Mouse (Mus musculus) G1E (cell line): ENCODE results near the gene Tmem132c.

Source experiments
- CTCF ChIP-seq: IDR thresholded peaks from 2 replicates; pipeline ENCODE4 v1.5.1; 2012; ENCODE audit warnings: low read depth, low read length, inconsistent platforms, mixed read lengths
- GATA1 ChIP-seq: IDR thresholded peaks from 2 replicates; pipeline ENCODE4 v1.6.1; 2012; ENCODE audit warnings: borderline replicate concordance, low read length, inconsistent platforms, mixed read lengths
- TAL1 ChIP-seq: conservative IDR thresholded peaks from 2 replicates; pipeline ENCODE4 v1.6.1; 2012; ENCODE audit warnings: low read depth, low read length, inconsistent platforms, mixed read lengths

DNA sequence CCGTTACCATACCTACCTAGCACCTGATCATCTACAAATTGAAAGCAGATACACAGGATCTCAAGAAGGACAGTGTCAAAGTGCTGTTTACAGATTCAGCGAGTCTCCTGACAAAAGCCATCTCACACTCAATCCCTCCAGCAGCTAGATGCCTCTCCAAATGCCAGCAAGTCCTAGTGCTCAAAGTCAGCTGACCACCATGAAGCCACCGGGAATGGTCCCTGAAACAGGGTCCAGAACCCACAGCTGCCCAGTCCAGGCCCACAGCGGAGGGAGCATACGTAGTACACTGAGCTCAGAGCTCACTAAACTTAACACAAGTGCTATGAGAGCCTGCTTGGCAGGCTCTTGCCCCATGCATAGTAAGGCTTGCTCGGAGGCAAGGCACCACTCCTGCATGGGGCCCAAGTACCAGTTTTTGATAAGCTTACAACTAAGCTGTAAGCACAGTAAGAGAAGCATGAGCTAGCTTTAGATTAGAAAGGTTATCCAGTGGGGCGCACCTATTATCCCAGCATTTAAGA lies 367.6 kb downstream of the Tmem132c start:
- no peak for TF ChIP-seq CTCF
- no peak for TF ChIP-seq GATA1
- no peak for TF ChIP-seq TAL1
